Mouse (Mus musculus): ENCODE results near the gene Xrcc2.
"Not testable (repeated sequence)": the region's sequence is repeated elsewhere in the genome, so short reads cannot be mapped to it uniquely, and the experiment has no call there.

The Xrcc2 gene

GRCm38 (mm10) chr5:25705567-25706349, at the start of gene Xrcc2:
Gene Xrcc2, minus strand, starts transcription at chr5:25705825.
- peak; percentile 87 to 94 for DNase-seq (ENCODE audit: low spot score in 2 of 2)

- DNase-seq (ENCODE audit: low spot score in 2 of 2): no peak
Observed at GRCm38 (mm10) chr5:25754236-25754766, 48.7 kb upstream of the Xrcc2 start.

- DNase-seq (ENCODE audit: low spot score in 2 of 2): no peak
Observed at GRCm38 (mm10) chr5:25753556-25754235, 48.1 kb upstream of the Xrcc2 start.

GRCm38 (mm10) chr5:25752862-25753261, 47.2 kb upstream of the Xrcc2 start:
- DNase-seq (ENCODE audit: low spot score in 2 of 2): no peak

- no peak for DNase-seq (ENCODE audit: low spot score in 2 of 2)
Observed at GRCm38 (mm10) chr5:25751552-25751951, 45.9 kb upstream of the Xrcc2 start.

GRCm38 (mm10) chr5:25748613-25749012, 43.0 kb upstream of the Xrcc2 start:
- no peak for DNase-seq (ENCODE audit: low spot score in 2 of 2)

- no peak for DNase-seq (ENCODE audit: low spot score in 2 of 2)
Observed at GRCm38 (mm10) chr5:25747904-25748303, 42.3 kb upstream of the Xrcc2 start.

- not testable (repeated sequence) for DNase-seq (ENCODE audit: low spot score in 2 of 2)
Observed at GRCm38 (mm10) chr5:25738902-25739301, 33.3 kb upstream of the Xrcc2 start.

- DNase-seq (ENCODE audit: low spot score in 2 of 2): no peak
Observed at GRCm38 (mm10) chr5:25738448-25738847, 32.8 kb upstream of the Xrcc2 start.

GRCm38 (mm10) chr5:25735861-25736260, 30.2 kb upstream of the Xrcc2 start:
- DNase-seq (ENCODE audit: low spot score in 2 of 2): no peak

- DNase-seq (ENCODE audit: low spot score in 2 of 2): peak in 1 of 2 experiments; percentile 45
Observed at GRCm38 (mm10) chr5:25734318-25734717, 28.7 kb upstream of the Xrcc2 start.

GRCm38 (mm10) chr5:25724134-25724675, 18.6 kb upstream of the Xrcc2 start:
- no peak for DNase-seq (ENCODE audit: low spot score in 2 of 2)

- DNase-seq (ENCODE audit: low spot score in 2 of 2): no peak
Observed at GRCm38 (mm10) chr5:25723016-25723415, 17.4 kb upstream of the Xrcc2 start.

- no peak for DNase-seq (ENCODE audit: low spot score in 2 of 2)
Observed at GRCm38 (mm10) chr5:25719390-25719789, 13.8 kb upstream of the Xrcc2 start.

- DNase-seq (ENCODE audit: low spot score in 2 of 2): not testable (repeated sequence)
Observed at GRCm38 (mm10) chr5:25713001-25713706, 7.5 kb upstream of the Xrcc2 start.

- no peak for DNase-seq (ENCODE audit: low spot score in 2 of 2)
Observed at GRCm38 (mm10) chr5:25704702-25705566, 691 bp downstream of the Xrcc2 start.

GRCm38 (mm10) chr5:25697941-25698340, 7.7 kb downstream of the Xrcc2 start:
- no peak for DNase-seq (ENCODE audit: low spot score in 2 of 2)

GRCm38 (mm10) chr5:25696256-25696655, 9.4 kb downstream of the Xrcc2 start:
- DNase-seq (ENCODE audit: low spot score in 2 of 2): no peak

GRCm38 (mm10) chr5:25695786-25696185, 9.8 kb downstream of the Xrcc2 start:
- DNase-seq (ENCODE audit: low spot score in 2 of 2): no peak

- no peak for DNase-seq (ENCODE audit: low spot score in 2 of 2)
Observed at GRCm38 (mm10) chr5:25671696-25672520, 33.7 kb downstream of the Xrcc2 start.
